Mouse (Mus musculus): ENCODE measurements around the gene Cubn.

DNA sequence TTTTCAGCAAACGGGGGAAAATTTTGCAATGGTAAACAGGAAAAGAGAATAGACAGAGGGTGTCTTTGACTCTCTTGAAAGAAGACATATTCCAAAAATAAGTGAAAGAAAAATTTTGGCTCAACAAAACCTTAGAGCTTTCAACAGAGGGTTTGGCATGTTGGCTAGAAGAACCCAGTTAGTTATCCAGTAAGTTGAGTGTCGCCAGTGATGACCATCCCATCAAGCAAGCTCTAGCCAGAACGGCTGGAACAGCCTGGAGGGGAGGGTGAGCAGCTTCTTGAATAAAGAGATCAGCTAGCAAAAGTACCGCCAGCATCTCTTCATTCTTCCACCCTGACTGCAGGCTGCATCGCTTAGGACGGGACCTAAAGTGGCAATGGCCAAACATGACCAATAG, 90.8 kb downstream of the Cubn start:
- TF ChIP-seq POLR2A (IDR thresholded peaks at IDR 0.05; ENCODE audit: insufficient read length, low read depth) (no peak), TCF12 (IDR thresholded peaks at IDR 0.05; ENCODE audit: insufficient read depth, poor library complexity, severe bottlenecking) (no peak), USF1 (IDR thresholded peaks at IDR 0.05; ENCODE audit: low read depth) (no peak), SRF (IDR thresholded peaks at IDR 0.05; ENCODE audit: control insufficient read depth, insufficient read length, low read depth) (no peak), MAX (IDR thresholded peaks at IDR 0.05; ENCODE audit: low read depth) (no peak), POLR2AphosphoS2 (IDR thresholded peaks at IDR 0.05; ENCODE audit: insufficient read length, low read depth) (no peak), CEBPB (IDR thresholded peaks at IDR 0.05; ENCODE audit: insufficient read depth, poor library complexity, severe bottlenecking) (no peak), MYOG (IDR thresholded peaks at IDR 0.05; ENCODE audit: control insufficient read depth in 1 of 3, insufficient read depth in 1 of 3, insufficient read length in 2 of 3, low read depth in 2 of 3) (no peak)
